Mouse (Mus musculus): ENCODE data around the gene 1700057G04Rik. TPM values are rescaled to one million over a fixed set of nuclear protein-coding genes. Genes with fewer than 3 reads are reported as not detected.

Gene 1700057G04Rik
- total RNA-seq, 1 experiment, result not detected

GRCm38 (mm10) chr9:92334845-92335244, 25.7 kb downstream of the 1700057G04Rik start:
- TF ChIP-seq MAFK (IDR thresholded peaks at IDR 0.05; ENCODE audit: insufficient read depth, low read depth, low read length) (no peak), ZNF384 (IDR thresholded peaks at IDR 0.05; ENCODE audit: low read depth, low read length) (no peak), HCFC1 (IDR thresholded peaks at IDR 0.05; ENCODE audit: borderline replicate concordance, insufficient read depth, low read length) (no peak), ZC3H11A (IDR thresholded peaks at IDR 0.05; ENCODE audit: borderline replicate concordance, low read depth, low read length) (no peak), CHD2 (IDR thresholded peaks at IDR 0.05; ENCODE audit: low read depth, low read length) (no peak)
- no peak for DNase-seq (ENCODE audit: low read depth, low spot score)
- Histone ChIP-seq H3K4me1 (ENCODE audit: control insufficient read depth in 2 of 2, insufficient read depth in 2 of 2, low read length in 2 of 2, poor library complexity in 1 of 2) (no peaks in the 10 kb centered on the region), H3K36me3 (ENCODE audit: control insufficient read depth, insufficient read depth, low read length, poor library complexity, severe bottlenecking) (no peaks in the 10 kb centered on the region), H3K9me3 (ENCODE audit: control insufficient read depth, insufficient read depth, low read depth, low read length) (no peaks in the 10 kb centered on the region), H3K4me3 (ENCODE audit: insufficient read depth in 1 of 2, low read depth in 1 of 2, low read length in 2 of 2, poor library complexity in 1 of 2, severe bottlenecking in 1 of 2) (no peak overlapping the region), H3K27ac (ENCODE audit: insufficient read depth, low read depth, low read length, poor library complexity, severe bottlenecking) (no peak overlapping the region), H3K9ac (ENCODE audit: insufficient read depth, low read depth, low read length, poor library complexity, severe bottlenecking) (no peak overlapping the region)
- in situ Hi-C loops (cut with MboI; ENCODE audit: low sequenced_read_pairs in 2 of 2, unreplicated experiment in 2 of 2), result no loop called here

DNA sequence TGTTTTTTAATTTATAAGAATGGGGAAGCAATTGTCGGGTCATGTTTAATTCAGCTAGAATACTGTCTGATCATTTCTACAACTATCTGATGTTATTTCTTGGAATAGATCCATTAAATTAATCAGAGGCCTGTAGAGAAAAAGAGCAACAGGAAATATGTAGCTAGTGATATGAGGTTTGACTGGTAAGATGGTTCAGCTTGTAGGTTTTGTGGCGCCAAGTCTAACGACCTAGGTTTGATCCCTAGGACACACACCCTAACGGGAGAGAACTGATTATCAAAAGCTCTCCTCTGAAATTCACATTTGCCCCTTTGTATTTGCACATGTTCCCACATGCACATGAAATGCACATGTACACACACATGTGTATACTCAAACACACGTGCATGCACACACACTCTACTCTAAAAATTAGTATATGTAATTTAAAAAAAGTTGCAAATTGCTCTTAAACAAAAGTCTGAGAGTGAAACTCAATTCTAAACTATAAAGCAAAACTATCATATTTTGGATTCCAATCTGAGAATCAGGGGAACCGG, 26.2 kb downstream of the 1700057G04Rik start:
- no peak for DNase-seq (ENCODE audit: low read depth, low spot score)
- no peak for TF ChIP-seq HCFC1 (IDR thresholded peaks at IDR 0.05; ENCODE audit: borderline replicate concordance, insufficient read depth, low read length)
- TF ChIP-seq ZNF384 (IDR thresholded peaks at IDR 0.05; ENCODE audit: low read depth, low read length), result no peak
- TF ChIP-seq MAFK (IDR thresholded peaks at IDR 0.05; ENCODE audit: insufficient read depth, low read depth, low read length), result no peak
- TF ChIP-seq CHD2 (IDR thresholded peaks at IDR 0.05; ENCODE audit: low read depth, low read length), result no peak
- TF ChIP-seq ZC3H11A (IDR thresholded peaks at IDR 0.05; ENCODE audit: borderline replicate concordance, low read depth, low read length), result no peak
- Histone ChIP-seq H3K4me1 (ENCODE audit: control insufficient read depth in 2 of 2, insufficient read depth in 2 of 2, low read length in 2 of 2, poor library complexity in 1 of 2) (no peaks in the 10 kb centered on the region), H3K36me3 (ENCODE audit: control insufficient read depth, insufficient read depth, low read length, poor library complexity, severe bottlenecking) (no peaks in the 10 kb centered on the region), H3K9ac (ENCODE audit: insufficient read depth, low read depth, low read length, poor library complexity, severe bottlenecking) (no peak overlapping the region), H3K4me3 (ENCODE audit: insufficient read depth in 1 of 2, low read depth in 1 of 2, low read length in 2 of 2, poor library complexity in 1 of 2, severe bottlenecking in 1 of 2) (no peak overlapping the region), H3K27ac (ENCODE audit: insufficient read depth, low read depth, low read length, poor library complexity, severe bottlenecking) (no peak overlapping the region), H3K9me3 (ENCODE audit: control insufficient read depth, insufficient read depth, low read depth, low read length) (no peaks in the 10 kb centered on the region)
- in situ Hi-C loops (cut with MboI; ENCODE audit: low sequenced_read_pairs in 2 of 2, unreplicated experiment in 2 of 2), result no loop called here

GRCm38 (mm10) chr9:92337063-92337462, 27.9 kb downstream of the 1700057G04Rik start:
- in situ Hi-C loops (cut with MboI; ENCODE audit: low sequenced_read_pairs in 2 of 2, unreplicated experiment in 2 of 2), result no loop called here
- TF ChIP-seq MAFK (IDR thresholded peaks at IDR 0.05; ENCODE audit: insufficient read depth, low read depth, low read length), result no peak
- no peak for TF ChIP-seq ZNF384 (IDR thresholded peaks at IDR 0.05; ENCODE audit: low read depth, low read length)
- TF ChIP-seq CHD2 (IDR thresholded peaks at IDR 0.05; ENCODE audit: low read depth, low read length), result no peak
- TF ChIP-seq ZC3H11A (IDR thresholded peaks at IDR 0.05; ENCODE audit: borderline replicate concordance, low read depth, low read length), result no peak
- TF ChIP-seq HCFC1 (IDR thresholded peaks at IDR 0.05; ENCODE audit: borderline replicate concordance, insufficient read depth, low read length), result no peak

GRCm38 (mm10) chr9:92337661-92338060, 28.5 kb downstream of the 1700057G04Rik start:
- Histone ChIP-seq H3K27ac (ENCODE audit: insufficient read depth, low read depth, low read length, poor library complexity, severe bottlenecking) (no peak overlapping the region), H3K36me3 (ENCODE audit: control insufficient read depth, insufficient read depth, low read length, poor library complexity, severe bottlenecking) (no peaks in the 10 kb centered on the region), H3K9ac (ENCODE audit: insufficient read depth, low read depth, low read length, poor library complexity, severe bottlenecking) (no peak overlapping the region), H3K4me1 (ENCODE audit: control insufficient read depth in 2 of 2, insufficient read depth in 2 of 2, low read length in 2 of 2, poor library complexity in 1 of 2) (no peaks in the 10 kb centered on the region), H3K4me3 (ENCODE audit: insufficient read depth in 1 of 2, low read depth in 1 of 2, low read length in 2 of 2, poor library complexity in 1 of 2, severe bottlenecking in 1 of 2) (no peak overlapping the region), H3K9me3 (ENCODE audit: control insufficient read depth, insufficient read depth, low read depth, low read length) (no peaks in the 10 kb centered on the region)
- TF ChIP-seq ZC3H11A (IDR thresholded peaks at IDR 0.05; ENCODE audit: borderline replicate concordance, low read depth, low read length), result no peak
- TF ChIP-seq CHD2 (IDR thresholded peaks at IDR 0.05; ENCODE audit: low read depth, low read length), result no peak
- TF ChIP-seq HCFC1 (IDR thresholded peaks at IDR 0.05; ENCODE audit: borderline replicate concordance, insufficient read depth, low read length), result no peak
- TF ChIP-seq ZNF384 (IDR thresholded peaks at IDR 0.05; ENCODE audit: low read depth, low read length), result no peak
- no peak for TF ChIP-seq MAFK (IDR thresholded peaks at IDR 0.05; ENCODE audit: insufficient read depth, low read depth, low read length)
- no peak for DNase-seq (ENCODE audit: low read depth, low spot score)
- in situ Hi-C loops (cut with MboI; ENCODE audit: low sequenced_read_pairs in 2 of 2, unreplicated experiment in 2 of 2), result no loop called here

More at GRCm38 (mm10) chr9:92337063-92337462, 27.9 kb downstream of the 1700057G04Rik start:
- Histone ChIP-seq H3K4me1 (ENCODE audit: control insufficient read depth in 2 of 2, insufficient read depth in 2 of 2, low read length in 2 of 2, poor library complexity in 1 of 2) (no peaks in the 10 kb centered on the region), H3K9ac (ENCODE audit: insufficient read depth, low read depth, low read length, poor library complexity, severe bottlenecking) (no peak overlapping the region), H3K4me3 (ENCODE audit: insufficient read depth in 1 of 2, low read depth in 1 of 2, low read length in 2 of 2, poor library complexity in 1 of 2, severe bottlenecking in 1 of 2) (no peak overlapping the region), H3K36me3 (ENCODE audit: control insufficient read depth, insufficient read depth, low read length, poor library complexity, severe bottlenecking) (no peaks in the 10 kb centered on the region), H3K27ac (ENCODE audit: insufficient read depth, low read depth, low read length, poor library complexity, severe bottlenecking) (no peak overlapping the region), H3K9me3 (ENCODE audit: control insufficient read depth, insufficient read depth, low read depth, low read length) (no peaks in the 10 kb centered on the region)
- DNase-seq (ENCODE audit: low read depth, low spot score), result no peak

Measured in ES-E14 (cell line).